Mouse (Mus musculus) heart, embryonic 16.5 days (tissue): ENCODE data around the gene Slc9a6. TPM values are rescaled to one million over a fixed set of nuclear protein-coding genes. Genes with fewer than 3 reads are reported as not detected.
A peak's percentile ranks its signal among the peaks of the same experiment; 100 is the strongest.

Source experiments
- ATAC-seq: fragments of 200-750 bp; cut with Nextera tagmentation; replicated peaks from 2 replicates; pipeline ENCODE4 v1.8.0; 2017; ENCODE audit warnings: moderate number of reproducible peaks; ENCODE audit not compliant: insufficient read depth, low FRiP score; ENCODE audit errors: extremely low read depth
- H3K27ac ChIP-seq: fragments of 300-500 bp; sonication (generic); 2 replicates; pipeline ENCODE4 v1.5.1; 2014; ENCODE audit warnings: mild to moderate bottlenecking, low read length, control low read depth, moderate library complexity
- H3K27me3 ChIP-seq: fragments of 300-500 bp; sonication (generic); 2 replicates; pipeline ENCODE4 v1.6.1; 2014; ENCODE audit warnings: low read length, mixed read lengths; ENCODE audit not compliant: control insufficient read depth, insufficient read depth
- H3K36me3 ChIP-seq: fragments of 300-500 bp; sonication (generic); 2 replicates; pipeline ENCODE4 v1.6.1; 2014; ENCODE audit not compliant: control insufficient read depth, insufficient read depth
- H3K4me1 ChIP-seq: fragments of 300-500 bp; sonication (generic); 2 replicates; pipeline ENCODE4 v1.6.1; 2014; ENCODE audit warnings: low read length, mixed read lengths; ENCODE audit not compliant: control insufficient read depth, insufficient read depth
- H3K4me2 ChIP-seq: fragments of 300-500 bp; sonication (generic); 2 replicates; pipeline ENCODE4 v1.6.1; 2014; ENCODE audit warnings: low read depth, mild to moderate bottlenecking, control low read depth, low read length
- H3K4me3 ChIP-seq: fragments of 300-500 bp; sonication (generic); 2 replicates; pipeline ENCODE4 v1.5.1; 2014; ENCODE audit warnings: mild to moderate bottlenecking, control low read depth, low read length
- H3K9ac ChIP-seq: fragments of 300-500 bp; sonication (generic); 2 replicates; pipeline ENCODE4 v1.6.1; 2014; ENCODE audit warnings: low read length, control low read depth
- H3K9me3 ChIP-seq: fragments of 300-500 bp; sonication (generic); replicated peaks from 2 replicates; pipeline ENCODE4 v1.6.1; 2016; ENCODE audit warnings: low read length; ENCODE audit not compliant: control insufficient read depth
- WGBS: fragments of 180-500 bp; shearing (Covaris S2); extraction: QIAGEN DNeasy Blood & Tissue Kit; methylation state at CpG from one replicate; pipeline ENCODE4 v1.1.7; 2014; 5-methylcytosine and 5-hydroxymethylcytosine counted together
- polyA plus RNA-seq: library from polyadenylated mRNA; unstranded; fragments of >200 nt; fragmentation: Nextera tagmentation; extraction: Ambion mirVana; gene quantifications from 2 replicates; pipeline ENCODE4 v1.2.1, GENCODE M21; 2015

The Slc9a6 gene
- polyA plus RNA-seq: 7.1 and 7.3 TPM in 2 replicates

DNA sequence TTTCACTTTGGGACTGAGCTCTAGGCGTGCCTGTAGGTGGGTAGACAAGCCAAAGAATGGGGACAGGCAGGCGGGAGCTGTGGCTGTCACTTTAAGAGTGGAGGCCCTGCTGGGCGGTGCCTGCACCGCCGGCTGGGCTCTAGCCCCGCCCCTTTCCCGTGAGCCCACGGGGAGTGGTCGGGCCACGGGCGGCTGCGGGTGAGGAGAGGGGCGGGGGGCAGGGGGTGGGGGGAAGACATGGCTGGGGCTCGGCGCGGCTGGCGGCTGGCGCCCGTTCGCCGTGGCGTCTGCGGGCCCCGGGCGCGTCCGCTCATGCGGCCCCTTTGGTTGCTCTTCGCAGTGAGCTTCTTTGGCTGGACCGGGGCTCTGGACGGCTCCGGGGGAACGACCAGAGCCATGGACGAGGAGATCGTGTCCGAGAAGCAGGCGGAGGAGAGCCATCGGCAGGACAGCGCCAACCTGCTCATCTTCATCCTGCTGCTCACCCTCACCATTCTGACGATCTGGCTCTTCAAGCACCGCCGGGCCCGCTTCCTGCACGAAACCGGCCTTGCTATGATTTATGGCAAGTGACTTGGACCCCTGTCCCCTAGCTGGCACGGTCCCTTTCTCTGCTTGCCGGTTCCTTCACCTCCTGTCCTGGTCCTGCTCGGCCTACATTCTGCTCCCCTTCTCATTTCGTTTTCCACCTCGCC, at the start of gene Slc9a6:
Gene Slc9a6, plus strand, starts transcription at position 135 of the 695 bp plus-strand sequence.
- no peaks in the 10 kb centered on the region for H3K36me3 ChIP-seq
- no peaks in the 10 kb centered on the region for H3K9me3 ChIP-seq
- peak within 1 kb of the TSS; percentile 81 for H3K9ac ChIP-seq
- H3K4me1 ChIP-seq: peaks cover 5% of the 10 kb centered on the region; the same call in 1 of the 2 replicates
- peak within 1 kb of the TSS; percentile 66 for H3K27ac ChIP-seq
- H3K4me3 ChIP-seq: peak within 1 kb of the TSS; percentile 72
- WGBS: 10% methylated on average over 29 of the region's 50 CpGs
- no peaks in the 10 kb centered on the region for H3K27me3 ChIP-seq
- peak; percentile 98 for ATAC-seq
- H3K4me2 ChIP-seq: peak within 1 kb of the TSS; percentile 81

- no peaks in the 10 kb centered on the region for H3K27me3 ChIP-seq
- no peaks in the 10 kb centered on the region for H3K4me1 ChIP-seq
- ATAC-seq: no peak
- no peak overlapping the region for H3K4me2 ChIP-seq
- no peaks in the 10 kb centered on the region for H3K9me3 ChIP-seq
- H3K9ac ChIP-seq: no peak overlapping the region
- no peak overlapping the region for H3K27ac ChIP-seq
- no peaks in the 10 kb centered on the region for H3K36me3 ChIP-seq
- 16% methylated on average over 6 of the region's 6 CpGs for WGBS
- H3K4me3 ChIP-seq: no peak overlapping the region
Measured at GRCm38 (mm10) chrX:56572465-56572864, 37.1 kb upstream of the Slc9a6 start.

DNA sequence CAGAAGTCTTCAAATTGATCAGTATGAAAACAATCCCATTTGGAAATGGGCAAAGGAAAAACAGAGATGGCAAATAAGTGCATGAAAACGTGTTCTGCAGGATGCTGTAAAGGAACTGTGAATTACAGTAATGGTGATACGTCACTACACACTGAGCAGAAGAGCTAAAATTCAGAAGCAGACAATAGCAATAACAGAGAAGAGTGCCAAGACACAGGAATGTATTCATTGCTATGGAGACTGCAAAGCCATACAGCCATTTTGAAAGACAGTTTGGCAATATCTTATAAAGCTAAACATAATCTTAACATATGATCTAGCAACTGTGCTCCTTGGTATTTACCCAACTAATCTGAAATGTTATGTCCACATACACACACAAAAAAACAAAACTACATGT, 31.4 kb upstream of the Slc9a6 start:
- H3K4me3 ChIP-seq: no peak overlapping the region
- no peak for ATAC-seq
- H3K4me2 ChIP-seq: no peak overlapping the region
- H3K9ac ChIP-seq: no peak overlapping the region
- 69% methylated on average over 2 of the region's 2 CpGs for WGBS
- H3K27ac ChIP-seq: no peak overlapping the region
- no peaks in the 10 kb centered on the region for H3K4me1 ChIP-seq
- no peaks in the 10 kb centered on the region for H3K9me3 ChIP-seq
- H3K27me3 ChIP-seq: no peaks in the 10 kb centered on the region
- no peaks in the 10 kb centered on the region for H3K36me3 ChIP-seq

DNA sequence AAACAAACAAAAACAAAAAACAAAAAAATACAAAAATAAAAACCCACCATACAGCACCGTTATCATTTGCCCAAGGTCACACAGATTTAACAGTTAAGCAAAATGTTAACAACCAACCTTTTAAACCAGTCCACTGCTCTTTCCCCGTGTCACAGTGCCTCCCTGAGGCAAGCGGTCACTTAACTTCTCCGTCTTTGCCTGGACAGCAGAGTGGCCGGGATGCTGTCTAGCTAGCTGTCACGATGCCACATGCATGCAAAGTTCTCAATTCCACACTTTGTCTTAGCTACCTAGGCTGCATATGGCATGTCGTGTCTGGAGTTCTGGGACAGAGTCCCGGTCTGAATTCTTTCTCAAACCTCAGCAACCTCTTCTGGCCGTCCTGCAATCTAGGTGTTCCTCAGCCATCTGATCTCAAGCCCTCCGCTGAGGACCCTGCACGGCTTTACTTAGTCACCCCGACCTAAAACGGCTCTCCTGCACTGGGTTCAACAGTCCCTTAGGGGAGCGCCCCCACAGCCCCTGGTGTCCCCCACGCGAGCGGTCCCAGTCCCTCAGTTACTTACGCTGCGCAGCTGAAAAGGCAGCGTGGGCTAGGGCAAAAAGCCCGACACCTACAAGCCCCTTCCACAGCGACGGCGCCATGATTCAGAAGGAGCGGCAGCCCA, 12.2 kb upstream of the Slc9a6 start:
- H3K4me3 ChIP-seq: peak overlapping the region; percentile 88
- H3K27ac ChIP-seq: peak overlapping the region; percentile 82
- peak; percentile 38 for ATAC-seq
- H3K4me1 ChIP-seq: no peaks in the 10 kb centered on the region; the same call in 1 of the 2 replicates
- peak overlapping the region; percentile 86 for H3K9ac ChIP-seq
- H3K4me2 ChIP-seq: peak overlapping the region; percentile 70
- no peaks in the 10 kb centered on the region for H3K27me3 ChIP-seq
- 8% methylated on average over 25 of the region's 25 CpGs for WGBS
- H3K9me3 ChIP-seq: no peaks in the 10 kb centered on the region
- H3K36me3 ChIP-seq: no peaks in the 10 kb centered on the region

DNA sequence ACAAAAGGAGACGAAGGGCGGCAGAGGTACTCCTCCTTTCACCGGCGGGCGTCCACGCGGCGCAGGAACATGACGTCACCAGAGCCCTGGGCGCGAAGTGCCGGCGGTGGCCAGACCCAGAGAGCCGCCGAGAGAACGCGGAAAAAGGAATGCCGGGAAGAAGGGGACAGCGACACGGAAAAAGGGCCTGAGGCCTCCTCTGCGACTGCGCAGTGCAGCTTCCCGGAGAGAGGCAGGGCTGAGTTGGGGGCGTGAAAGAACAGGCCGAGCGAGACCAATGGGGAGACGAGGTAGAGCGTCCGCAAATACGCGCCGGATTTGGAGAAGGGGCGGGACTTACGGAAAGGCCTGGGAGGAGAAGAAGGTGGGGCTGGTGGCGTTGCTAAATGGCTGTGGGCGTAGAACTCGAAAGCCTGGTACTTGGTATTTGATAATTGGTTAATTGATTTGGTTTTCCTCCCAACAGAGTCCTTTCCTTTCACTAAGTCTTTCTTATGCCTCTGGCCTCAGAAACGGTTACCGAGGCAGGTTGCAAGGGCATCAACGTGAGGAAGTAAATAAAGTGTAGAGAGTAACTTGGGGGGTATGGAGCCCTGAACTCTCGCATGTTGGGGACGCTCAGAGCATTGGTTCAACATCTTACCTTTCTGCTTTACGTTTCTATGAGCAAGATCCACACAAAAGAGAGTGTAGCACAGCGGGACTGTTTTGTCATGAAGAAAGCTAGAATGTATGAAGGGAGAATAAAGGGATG, 11.5 kb upstream of the Slc9a6 start, which contains the start of gene Mmgt1:
Gene Mmgt1, minus strand, starts transcription at position 183 of the 754 bp plus-strand sequence.
- ATAC-seq: peak; percentile 98
- WGBS: 15% methylated on average over 43 of the region's 44 CpGs
- Histone ChIP-seq H3K27me3 (no peaks in the 10 kb centered on the region), H3K9ac (peak within 1 kb of the TSS; percentile 86), H3K36me3 (no peaks in the 10 kb centered on the region), H3K9me3 (no peaks in the 10 kb centered on the region), H3K27ac (peak within 1 kb of the TSS; percentile 82), H3K4me2 (peak within 1 kb of the TSS; percentile 70), H3K4me1 (no peaks in the 10 kb centered on the region; the same call in 1 of the 2 replicates), H3K4me3 (peak within 1 kb of the TSS; percentile 88)

DNA sequence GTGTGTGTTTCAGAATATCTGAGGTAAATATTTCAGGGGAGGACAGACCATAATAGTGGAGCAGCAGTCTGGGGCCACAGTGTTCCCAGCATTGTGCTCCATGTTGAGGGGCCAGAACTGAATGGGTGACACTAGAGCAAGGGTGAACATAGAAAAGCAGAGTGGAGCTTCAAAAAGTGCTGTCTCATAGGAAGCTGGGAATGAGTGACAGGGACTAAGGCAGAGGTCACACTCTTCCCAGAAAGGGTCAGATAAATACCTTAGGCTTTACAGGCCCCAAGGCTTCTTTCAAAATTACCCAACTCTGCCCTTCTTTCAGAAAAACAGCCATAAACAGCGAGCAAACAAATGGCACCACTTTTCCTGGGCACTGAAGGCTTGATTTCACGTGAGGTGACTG, 3.0 kb upstream of the Slc9a6 start:
- no peak overlapping the region for H3K27ac ChIP-seq
- H3K4me2 ChIP-seq: no peak overlapping the region
- WGBS: 58% methylated on average over 2 of the region's 2 CpGs
- no peaks in the 10 kb centered on the region for H3K36me3 ChIP-seq
- no peaks in the 10 kb centered on the region for H3K9me3 ChIP-seq
- no peaks in the 10 kb centered on the region for H3K27me3 ChIP-seq
- no peak for ATAC-seq
- H3K9ac ChIP-seq: no peak overlapping the region
- H3K4me1 ChIP-seq: peaks cover 5% of the 10 kb centered on the region; the same call in 1 of the 2 replicates
- H3K4me3 ChIP-seq: no peak overlapping the region

DNA sequence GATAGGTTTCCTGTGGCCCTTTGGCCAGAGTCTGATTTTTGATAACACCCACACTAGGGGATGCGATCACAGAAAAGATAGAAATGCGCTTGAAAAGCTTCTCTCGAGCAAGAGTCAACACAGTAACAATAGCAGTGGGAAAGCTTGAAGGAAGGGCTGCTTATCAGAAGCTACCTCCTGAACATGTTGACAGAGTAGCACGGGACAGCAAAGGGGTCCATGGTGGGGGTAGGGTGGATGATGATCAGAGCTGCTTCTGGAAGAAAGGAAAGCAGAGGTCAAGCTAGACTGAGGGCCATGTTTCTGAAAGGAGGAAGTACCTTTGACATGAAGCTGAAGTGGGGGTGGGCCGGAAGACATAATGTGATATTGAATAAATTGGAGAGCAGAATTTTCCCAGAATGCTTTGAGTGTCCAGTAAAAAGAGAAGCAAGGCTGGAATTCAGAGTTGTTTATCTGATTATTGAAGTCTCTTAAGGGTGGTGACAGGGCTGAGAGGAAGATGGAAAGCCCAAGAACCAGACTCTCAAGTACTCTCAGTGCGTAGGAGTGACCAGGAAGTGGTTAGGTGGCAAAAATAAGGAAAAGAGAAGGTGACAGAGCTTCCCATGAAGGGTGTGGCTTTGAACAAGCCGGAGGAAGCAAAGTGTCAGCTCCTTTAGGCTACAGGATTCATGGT, 2.4 kb upstream of the Slc9a6 start:
- Histone ChIP-seq H3K27me3 (no peaks in the 10 kb centered on the region), H3K9ac (no peak overlapping the region), H3K9me3 (no peaks in the 10 kb centered on the region), H3K36me3 (no peaks in the 10 kb centered on the region), H3K4me2 (no peak overlapping the region), H3K4me3 (no peak overlapping the region), H3K4me1 (peaks cover 5% of the 10 kb centered on the region; the same call in 1 of the 2 replicates), H3K27ac (no peak overlapping the region)
- WGBS: 51% methylated on average over 7 of the region's 7 CpGs
- ATAC-seq: no peak

- peaks cover 5% of the 10 kb centered on the region; the same call in 1 of the 2 replicates for H3K4me1 ChIP-seq
- H3K4me2 ChIP-seq: peak overlapping the region; percentile 64
- no peaks in the 10 kb centered on the region for H3K27me3 ChIP-seq
- 0 out of 2 replicates have a peak, but pooled peaks have one; percentile 19 for ATAC-seq
- H3K36me3 ChIP-seq: no peaks in the 10 kb centered on the region
- H3K4me3 ChIP-seq: peak overlapping the region; percentile 72
- WGBS: 22% methylated on average over 7 of the region's 7 CpGs
- no peaks in the 10 kb centered on the region for H3K9me3 ChIP-seq
- peak overlapping the region; percentile 39; the same call in 1 of the 2 replicates for H3K27ac ChIP-seq
- peak overlapping the region; percentile 69 for H3K9ac ChIP-seq
Measured at GRCm38 (mm10) chrX:56609285-56609622, 303 bp upstream of the Slc9a6 start.
